Mouse (Mus musculus) CD4-positive naive resting alpha-beta T cell, adult 76 days (primary cell): ENCODE data around the gene Dgat2. TPM values are rescaled to one million over a fixed set of nuclear protein-coding genes. Genes with fewer than 3 reads are reported as not detected.

Source experiments
- total RNA-seq: library from RNA; stranded (reverse); gene quantifications from one replicate; pipeline ENCODE4 v1.2.4, GENCODE M21; 2023

Dgat2 gene
- 1.4 TPM for total RNA-seq

DNA sequence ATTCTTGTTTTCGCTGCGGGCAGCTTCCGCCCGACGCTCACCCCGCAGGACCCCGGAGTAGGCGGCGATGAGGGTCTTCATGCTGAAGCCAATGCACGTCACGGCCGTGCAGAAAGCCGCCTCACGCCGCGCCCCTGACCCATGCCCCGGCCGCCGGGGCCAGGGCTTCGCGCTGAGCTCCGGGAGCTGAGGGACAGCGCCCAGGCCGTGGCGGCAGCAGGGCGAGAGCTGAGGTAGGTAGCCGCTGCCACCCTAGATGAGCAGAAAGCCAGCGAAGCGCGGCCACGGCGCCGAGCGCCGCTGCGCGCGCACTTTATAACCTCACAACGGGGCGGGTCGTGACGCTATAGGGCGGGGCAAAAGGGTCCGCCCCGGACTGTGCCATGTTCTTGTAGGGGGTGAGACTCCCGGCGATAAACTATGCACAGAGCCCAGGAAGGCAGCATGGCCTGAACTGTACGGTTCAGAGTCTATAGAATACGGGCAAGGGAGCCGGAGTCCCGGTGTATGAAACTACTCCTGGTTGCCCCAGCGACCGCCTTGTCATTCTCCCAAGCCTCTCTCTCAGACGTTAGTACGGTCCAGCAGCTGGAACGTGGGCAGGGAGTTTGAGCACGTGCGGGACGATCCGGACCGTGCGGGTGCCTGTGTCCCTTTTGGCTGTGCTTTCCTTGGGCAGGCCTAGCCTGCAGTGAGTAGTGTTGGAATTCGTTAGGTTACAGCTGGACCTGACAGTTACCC lies at the start of gene Dgat2:
Gene Dgat2, minus strand, starts transcription at position 288 of the 741 bp plus-strand sequence.

DNA sequence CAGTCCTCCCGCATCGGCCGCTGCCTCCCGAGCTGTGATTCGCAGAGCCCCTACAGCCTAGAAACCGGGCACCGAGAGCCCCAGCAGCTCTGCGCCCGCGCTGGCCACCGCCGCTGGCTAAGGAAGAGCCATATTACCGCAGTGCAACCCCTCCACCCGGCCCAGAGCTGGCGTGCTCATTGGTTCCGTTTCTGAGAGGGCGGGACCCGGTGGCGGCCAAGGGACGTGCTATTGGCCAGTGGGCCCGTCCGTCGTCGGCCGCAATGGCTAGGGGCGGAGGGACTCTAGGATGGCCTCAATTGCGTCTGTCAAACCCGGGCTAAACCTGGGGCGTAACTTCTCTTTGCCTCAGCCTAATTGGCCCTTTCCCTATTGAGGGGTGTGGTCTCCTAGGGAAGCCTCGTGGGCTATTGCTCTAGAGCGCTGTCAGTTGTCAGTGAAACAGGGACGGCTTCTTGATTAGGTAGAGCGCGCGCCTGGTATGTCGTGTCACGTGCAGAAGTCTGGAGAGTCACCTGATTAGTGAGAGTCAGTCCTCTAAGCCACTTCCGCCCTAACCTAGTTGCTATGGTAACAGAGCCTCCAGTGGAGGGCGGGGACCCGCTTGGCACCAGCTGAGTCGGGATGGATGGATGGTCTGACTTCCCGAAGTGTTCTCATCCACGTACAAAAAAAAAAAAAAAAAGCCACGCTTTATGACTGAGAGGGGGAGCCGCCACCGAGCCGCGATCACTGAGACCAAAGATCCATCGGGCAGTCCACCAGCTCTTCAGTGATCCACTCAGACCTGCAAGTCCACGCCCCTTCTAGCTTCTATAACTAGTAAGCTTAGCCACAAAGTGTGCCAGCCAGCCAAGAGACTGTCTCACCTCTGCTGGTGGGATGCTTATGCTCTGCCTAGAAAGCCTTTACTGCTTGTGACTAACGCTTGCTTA lies 41.3 kb downstream of the Dgat2 start, which contains the start of gene Uvrag:
Gene Uvrag, minus strand, starts transcription at position 158 of the 935 bp plus-strand sequence.

Other genes starting within 250 kb of the Dgat2 start
- 116 TPM for gene Uvrag, start 41.6 kb downstream of the Dgat2 start, total RNA-seq
- not detected for gene Mogat2, start 55.9 kb upstream of the Dgat2 start, total RNA-seq
- 1.8 TPM for gene Map6, start 84.7 kb upstream of the Dgat2 start, total RNA-seq
- 0.70 TPM for gene Serpinh1, start 170.5 kb upstream of the Dgat2 start, total RNA-seq
- 4.1 TPM for gene Gdpd5, start 198.7 kb upstream of the Dgat2 start, total RNA-seq